Mouse (Mus musculus): ENCODE results near the gene Hoxd10. TPM values are rescaled to one million over a fixed set of nuclear protein-coding genes. Genes with fewer than 3 reads are reported as not detected.

Gene Hoxd10
- total RNA-seq, 2 experiments from 2014 or later: 0.22 TPM; not detected in 1

DNA sequence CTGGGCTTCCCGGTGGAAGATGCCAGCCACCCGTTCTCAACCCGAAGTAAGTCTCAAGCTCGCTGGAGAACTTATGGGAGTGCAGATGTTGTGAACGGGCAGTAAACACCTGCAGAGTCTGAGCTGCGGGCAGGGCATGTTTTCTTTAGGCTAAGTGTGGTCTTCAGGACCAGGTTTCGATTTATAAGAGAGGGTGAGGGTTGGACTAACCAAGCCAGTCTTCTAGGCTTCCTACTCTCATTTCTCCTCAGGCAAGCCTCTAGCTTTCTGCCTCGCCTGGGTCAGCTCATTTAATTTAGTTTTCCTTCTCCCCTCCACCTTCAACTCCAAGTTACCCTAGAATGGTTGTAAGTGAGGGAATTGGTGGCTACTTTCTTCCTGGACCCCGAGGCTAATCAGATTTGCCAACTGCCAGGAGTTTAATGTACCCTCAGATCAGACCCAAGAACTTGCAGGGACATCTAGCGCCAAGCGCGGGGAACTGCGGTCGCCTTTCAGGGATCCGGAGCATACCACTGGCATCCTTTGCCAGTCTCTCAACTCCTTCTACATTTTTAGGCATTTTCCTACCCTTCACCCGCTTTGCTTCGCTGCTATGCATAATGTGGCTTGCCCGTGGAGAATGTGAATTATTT is 28.3 kb upstream of the Hoxd10 start:
- no peak for DNase-seq
- intact Hi-C loops (cut with DNase I): loop anchor here (5.0 kb wide), 1 partner anchor 86 kb away; the partner anchor contains the start of gene Lnpk

DNA sequence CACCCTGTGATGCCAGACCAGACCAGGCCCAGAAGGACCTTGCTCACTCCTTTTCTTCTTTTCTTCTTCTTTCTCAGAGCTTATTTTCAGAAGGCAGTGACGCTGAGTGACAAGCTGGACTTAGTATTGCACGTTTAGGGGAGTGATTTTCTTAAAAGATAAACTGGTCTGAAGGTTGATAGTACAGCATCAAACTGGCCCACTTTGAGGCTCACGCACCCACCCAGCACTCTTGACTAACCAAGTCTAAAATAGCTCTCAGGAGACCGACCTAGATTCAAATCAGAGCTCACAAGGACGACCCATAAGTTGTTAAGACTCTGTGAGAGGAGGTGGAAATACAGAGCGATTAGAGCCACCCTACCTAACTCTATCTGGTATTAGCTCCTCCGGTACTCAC is 25.3 kb upstream of the Hoxd10 start:
- intact Hi-C loops (cut with DNase I): no loop called here

DNA sequence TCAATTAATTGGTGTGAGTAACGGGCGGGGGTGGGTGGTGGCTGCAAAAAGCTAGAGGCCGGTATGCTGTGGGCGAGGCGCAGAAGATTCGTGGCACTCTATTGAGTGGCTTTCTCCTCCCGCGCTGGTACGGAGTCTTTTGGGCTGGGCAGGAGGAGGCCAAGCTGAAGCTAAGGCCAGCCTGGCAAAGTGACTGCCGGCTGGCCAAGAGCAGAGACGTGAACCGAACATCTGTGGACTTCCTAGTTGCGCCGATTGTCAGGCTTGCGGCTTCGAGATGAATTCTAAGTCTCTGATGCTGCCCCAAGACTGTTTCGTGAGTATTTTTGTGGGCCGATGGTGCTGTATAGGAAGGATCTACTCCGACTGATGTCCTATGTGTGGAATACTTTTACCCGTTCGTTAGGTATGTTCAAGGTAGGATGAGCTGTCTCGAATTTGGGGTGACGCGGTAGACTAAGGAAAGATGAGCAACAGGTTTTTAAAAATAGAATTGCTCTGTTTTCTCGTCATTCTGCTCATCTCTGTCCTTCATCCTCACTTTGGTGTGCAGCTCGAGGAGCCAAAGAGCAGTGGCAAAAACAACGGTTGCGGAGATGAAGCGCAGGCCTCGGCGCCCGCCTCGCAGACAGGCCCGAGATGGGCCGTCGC is 24.4 kb upstream of the Hoxd10 start:
- no peak for DNase-seq

More for the DNA sequence above, 25.3 kb upstream of the Hoxd10 start:
- no peak for DNase-seq

DNA sequence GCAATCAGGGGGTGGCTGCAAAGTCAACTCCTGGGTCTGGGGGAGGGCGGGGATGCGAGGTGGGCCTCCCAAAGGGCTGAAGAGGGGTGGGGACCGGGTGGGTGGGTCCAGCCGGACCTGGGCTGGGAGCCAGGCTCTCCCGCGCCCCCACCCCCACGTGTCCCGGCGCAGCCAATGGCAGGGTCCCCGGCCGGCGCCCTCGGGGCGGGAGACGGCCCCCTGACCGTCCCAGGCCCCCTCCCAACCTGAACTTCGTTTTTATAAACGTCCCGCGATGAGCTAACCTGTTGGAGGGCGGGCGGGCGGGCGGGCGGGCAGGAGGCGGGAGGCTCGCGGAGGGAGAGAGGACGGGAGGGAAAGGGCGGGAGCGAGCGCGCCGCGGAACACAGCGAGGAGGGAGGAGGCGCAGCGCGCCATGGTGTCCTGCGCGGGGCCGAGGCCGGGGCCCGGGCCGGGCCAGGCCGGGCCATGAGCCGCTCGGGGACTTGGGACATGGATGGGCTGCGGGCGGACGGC is 23.8 kb upstream of the Hoxd10 start, which contains the start of gene Hoxd13:
TSS of gene Hoxd13 (plus strand) at position 469 of the 516 bp plus-strand sequence.
- intact Hi-C loops (cut with DNase I): no loop called here

More for the DNA sequence above, 24.4 kb upstream of the Hoxd10 start:
- intact Hi-C loops (cut with DNase I): no loop called here

DNA sequence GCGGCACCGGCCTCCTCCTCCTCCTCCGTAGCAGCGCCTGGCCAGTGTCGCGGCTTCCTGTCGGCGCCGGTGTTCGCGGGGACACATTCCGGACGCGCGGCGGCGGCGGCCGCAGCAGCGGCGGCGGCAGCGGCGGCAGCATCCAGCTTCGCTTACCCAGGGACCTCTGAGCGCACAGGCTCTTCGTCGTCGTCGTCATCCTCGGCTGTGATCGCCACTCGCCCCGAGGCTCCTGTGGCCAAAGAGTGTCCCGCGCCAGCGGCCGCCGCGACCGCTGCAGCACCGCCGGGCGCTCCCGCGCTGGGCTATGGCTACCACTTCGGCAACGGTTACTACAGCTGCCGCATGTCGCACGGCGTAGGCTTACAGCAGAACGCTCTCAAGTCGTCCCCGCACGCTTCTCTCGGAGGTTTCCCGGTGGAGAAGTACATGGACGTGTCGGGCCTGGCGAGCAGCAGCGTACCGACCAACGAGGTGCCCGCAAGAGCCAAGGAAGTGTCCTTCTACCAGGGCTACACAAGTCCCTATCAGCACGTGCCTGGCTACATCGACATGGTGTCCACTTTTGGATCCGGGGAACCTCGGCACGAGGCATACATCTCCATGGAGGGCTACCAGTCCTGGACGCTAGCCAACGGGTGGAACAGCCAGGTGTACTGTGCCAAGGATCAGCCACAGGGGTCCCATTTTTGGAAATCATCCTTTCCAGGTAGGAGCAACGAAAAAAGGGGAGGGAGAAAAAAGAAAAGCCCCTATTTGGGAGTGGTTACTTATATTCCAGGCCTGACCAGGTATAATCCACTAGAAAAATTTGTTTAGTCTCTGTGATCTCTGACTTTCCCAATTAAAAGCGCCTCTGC is 23.1 kb upstream of the Hoxd10 start:
- no peak for DNase-seq
- intact Hi-C loops (cut with DNase I): no loop called here

More for the DNA sequence above, 23.8 kb upstream of the Hoxd10 start, which contains the start of gene Hoxd13:
- DNase-seq: no peak

DNA sequence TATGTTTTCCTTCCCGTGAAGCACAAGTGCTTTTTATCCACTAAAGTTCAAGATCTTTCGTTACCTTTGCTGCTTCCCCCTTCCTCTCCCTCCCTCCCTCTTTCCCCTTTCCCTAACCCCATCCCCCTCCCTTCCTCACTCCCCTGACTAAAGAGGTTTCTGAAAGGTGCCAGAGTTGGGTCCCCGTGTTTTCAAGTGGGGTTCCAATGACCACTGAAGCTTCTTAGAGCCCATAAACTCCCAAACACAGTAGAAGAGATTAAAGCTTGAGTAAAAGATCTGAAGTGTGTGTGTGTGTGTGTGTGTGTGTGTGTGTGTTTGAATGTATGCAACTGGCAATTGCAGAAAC is 22.5 kb upstream of the Hoxd10 start:
- intact Hi-C loops (cut with DNase I): no loop called here

DNA sequence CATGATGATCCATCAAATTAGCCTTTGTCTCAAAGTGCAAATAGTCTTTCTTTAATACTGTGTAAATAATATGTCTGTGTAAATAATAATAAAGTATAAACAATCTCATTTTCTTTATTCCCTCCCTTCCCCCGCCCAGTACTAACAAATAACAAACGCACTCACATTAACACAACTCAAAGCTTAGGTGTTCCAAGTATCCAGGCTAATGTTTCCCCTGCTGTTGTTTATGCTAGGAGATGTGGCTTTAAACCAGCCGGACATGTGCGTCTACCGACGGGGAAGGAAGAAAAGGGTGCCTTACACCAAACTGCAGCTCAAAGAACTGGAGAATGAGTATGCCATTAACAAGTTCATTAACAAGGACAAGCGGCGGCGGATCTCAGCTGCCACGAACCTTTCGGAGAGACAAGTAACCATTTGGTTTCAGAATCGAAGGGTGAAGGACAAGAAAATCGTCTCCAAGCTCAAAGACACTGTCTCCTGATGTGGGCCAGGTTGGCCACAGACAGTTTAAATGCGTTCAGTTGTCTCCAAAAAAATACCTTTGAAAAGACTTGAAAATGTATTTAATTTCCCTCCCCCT is 22.0 kb upstream of the Hoxd10 start:
- no peak for DNase-seq
- intact Hi-C loops (cut with DNase I): loop anchor here (5.0 kb wide), 2 partner anchors 602 to 1087 kb away; partner anchors contain the start of gene Chrna1

More for the DNA sequence above, 22.5 kb upstream of the Hoxd10 start:
- DNase-seq: no peak

DNA sequence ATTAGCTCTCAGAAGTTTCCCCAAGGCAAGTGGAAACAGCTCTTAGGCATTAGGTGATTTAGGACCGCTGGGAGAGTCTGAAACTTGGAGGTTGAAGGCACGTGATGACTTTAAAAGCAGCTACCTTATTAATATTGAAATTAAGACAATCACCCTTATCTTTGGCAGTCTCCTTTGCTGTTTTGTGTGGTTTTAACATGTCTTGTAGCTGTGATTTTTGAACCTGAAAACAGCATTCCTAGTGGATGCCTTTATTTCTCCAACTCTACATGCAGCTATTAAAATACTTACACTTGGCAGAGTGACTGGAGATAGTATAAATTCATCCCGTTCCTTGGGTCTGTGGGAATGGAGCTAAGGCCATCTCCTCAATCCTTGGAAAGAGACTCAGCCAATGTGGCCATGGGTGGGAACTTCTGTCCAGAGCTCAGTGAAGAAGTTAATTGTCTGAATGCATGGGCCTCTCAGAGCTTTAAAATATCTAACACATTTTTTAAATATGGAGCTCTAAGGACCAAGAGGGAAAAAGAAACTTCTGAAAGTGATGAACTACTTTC is 21.0 kb upstream of the Hoxd10 start:
- intact Hi-C loops (cut with DNase I): loop anchor here (5.0 kb wide), 2 partner anchors 603 to 1088 kb away; partner anchors contain the start of gene Chrna1
- DNase-seq: no peak

DNA sequence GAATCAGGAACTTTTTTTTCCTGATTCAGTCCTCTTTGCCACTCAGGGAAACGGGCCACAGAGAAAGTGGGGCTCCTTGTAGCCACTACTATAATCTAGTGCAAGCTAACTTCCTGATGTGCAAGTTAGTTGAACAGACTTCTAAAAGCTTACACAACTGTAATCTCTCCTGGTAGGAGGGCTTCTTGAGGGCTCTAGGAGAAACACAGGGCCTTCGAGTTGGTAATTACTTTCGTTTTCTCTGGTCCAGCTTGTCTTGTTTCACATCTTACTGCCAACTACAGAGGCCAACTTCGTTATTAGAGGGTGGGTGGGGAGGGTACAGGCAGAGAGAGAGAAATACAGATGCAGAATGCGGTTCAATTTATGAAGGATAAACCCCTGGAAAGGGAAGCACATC is 19.9 kb upstream of the Hoxd10 start:
- intact Hi-C loops (cut with DNase I): loop anchor here (5.0 kb wide), 2 partner anchors 605 to 1090 kb away; partner anchors contain the start of gene Chrna1
- DNase-seq: no peak

DNA sequence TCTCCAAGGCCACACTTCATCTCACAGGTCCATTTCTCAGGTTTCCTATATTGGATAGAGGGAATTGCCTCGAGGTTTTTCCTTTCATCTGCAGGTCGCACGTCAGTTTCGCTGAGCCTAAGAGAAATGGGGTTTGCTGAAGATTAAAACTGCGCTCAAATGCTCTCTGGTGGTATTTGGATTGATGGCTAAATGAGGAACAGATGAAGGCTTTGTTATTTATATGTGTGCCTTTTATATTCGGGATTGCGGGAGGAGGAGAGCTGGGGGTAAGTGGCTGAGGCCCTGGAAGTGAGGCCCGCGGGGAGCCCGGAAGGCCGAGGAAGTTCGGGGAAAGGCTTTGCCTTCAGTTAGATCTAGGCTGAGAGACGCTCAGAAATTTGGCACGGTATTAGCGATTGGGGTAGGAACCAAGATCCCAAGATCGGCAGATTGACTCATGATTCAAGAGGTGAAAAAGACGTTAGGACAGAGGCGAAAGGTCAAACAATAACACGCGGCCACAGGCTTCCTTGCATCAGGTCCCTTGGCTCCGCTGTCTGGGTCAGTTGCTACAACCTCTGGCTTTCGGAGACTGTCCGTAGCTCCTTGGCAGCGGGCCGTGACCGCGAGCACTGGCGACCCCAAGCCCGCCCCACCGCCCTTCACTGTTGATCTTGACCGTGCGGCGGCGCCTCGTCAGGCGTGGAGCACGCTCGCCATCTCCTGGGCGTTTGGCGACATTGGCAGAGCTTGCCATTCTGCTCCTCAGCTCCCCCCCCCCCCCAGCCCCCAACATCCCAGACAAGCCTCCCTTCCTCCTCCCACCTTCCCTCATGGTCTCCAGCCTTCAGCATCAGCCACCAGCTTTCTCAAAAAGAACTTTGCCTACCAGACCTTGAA is 19.0 kb upstream of the Hoxd10 start:
- peak in 1 of 2 experiments; percentile 59 for DNase-seq
- intact Hi-C loops (cut with DNase I): loop anchor here (1.0 to 5.0 kb wide), 3 partner anchors 605 to 1090 kb away; partner anchors contain the start of gene Chrna1

DNA sequence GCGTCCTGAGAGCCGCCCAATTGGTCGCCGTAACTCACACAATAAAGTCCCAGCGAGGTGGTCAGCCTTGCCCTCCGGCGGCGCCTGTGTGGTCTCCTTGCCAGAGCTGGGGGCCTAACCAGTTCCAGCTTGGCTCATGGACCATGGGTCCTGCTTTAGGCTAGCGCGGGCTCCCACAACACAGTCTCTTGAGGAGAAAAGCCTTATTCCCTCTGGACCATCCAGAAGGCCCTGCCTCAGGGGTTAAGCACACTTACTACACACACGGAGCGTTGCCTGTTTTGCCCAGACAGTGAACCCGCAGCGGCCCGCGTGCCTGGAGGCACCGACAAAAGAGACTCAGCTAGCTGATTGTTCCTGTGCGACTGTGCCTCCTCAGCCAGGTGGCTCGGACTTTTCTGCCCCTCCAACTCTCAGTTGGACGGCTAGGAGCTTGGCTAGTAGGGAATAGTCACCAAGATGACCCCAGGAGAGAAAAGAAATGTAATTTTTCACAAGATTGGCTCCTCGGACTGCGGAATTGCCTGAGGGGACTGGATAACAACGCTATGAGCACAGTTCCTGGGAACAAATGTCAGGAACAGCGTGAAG is 17.8 kb upstream of the Hoxd10 start:
- DNase-seq: no peak
- intact Hi-C loops (cut with DNase I): loop anchor here (1.0 to 5.0 kb wide), 3 partner anchors 607 to 1092 kb away; partner anchors contain the start of gene Chrna1

DNA sequence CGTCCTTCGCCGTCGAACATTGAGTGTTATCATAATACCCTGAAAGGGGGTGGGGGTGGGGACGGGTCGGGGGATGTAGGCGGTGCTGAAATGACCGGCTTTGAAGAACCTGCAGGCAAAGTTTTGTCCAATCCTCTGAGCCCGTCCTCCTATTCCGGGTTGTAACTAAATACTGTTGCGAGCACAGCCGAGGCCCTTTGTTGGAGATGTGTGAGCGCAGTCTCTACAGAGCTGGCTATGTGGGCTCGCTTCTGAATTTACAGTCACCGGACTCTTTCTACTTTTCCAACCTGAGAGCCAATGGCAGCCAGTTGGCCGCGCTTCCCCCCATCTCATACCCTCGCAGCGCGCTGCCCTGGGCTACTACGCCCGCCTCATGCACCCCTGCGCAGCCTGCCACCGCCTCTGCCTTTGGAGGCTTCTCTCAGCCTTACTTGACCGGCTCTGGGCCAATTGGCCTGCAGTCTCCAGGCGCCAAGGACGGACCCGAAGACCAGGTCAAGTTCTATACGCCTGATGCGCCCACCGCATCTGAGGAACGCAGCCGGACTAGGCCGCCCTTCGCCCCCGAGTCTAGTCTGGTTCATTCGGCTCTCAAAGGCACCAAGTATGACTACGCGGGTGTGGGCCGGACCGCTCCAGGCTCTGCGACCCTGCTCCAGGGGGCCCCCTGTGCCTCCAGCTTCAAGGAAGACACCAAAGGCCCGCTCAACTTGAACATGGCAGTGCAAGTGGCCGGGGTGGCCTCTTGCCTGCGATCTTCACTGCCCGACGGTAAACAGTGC is 16.7 kb upstream of the Hoxd10 start, which contains the start of gene Hoxd12:
TSS of gene Hoxd12 (plus strand) at position 133 of the 785 bp plus-strand sequence.
- intact Hi-C loops (cut with DNase I): loop anchor here (5.0 kb wide), 2 partner anchors 608 to 1093 kb away; partner anchors contain the start of gene Chrna1
- DNase-seq: no peak

DNA sequence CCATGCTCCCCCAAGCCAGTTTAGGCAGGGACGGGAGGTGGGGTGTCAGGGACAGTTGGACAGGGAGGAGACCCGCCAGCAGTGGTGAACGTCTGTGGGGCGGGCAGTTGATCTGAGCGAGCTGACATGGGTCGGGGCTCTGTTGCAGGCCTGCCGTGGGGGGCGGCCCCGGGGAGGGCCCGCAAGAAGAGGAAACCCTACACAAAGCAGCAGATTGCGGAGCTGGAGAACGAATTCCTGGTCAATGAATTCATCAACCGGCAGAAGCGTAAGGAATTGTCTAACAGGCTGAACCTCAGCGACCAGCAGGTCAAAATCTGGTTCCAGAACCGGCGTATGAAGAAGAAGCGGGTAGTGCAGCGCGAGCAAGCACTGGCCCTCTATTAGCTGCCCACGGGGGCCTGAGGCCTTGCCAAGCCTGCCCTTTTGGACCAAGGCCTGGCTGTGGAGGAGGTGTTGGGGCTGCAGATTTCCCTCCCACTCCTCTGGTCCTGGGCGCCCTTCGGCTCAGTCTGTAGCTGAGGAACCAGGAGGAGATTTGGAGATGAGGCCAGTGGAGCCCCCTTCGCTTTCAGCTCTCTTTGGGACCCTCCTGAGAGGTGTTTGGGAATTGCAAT is 15.9 kb upstream of the Hoxd10 start:
- no peak for DNase-seq
- intact Hi-C loops (cut with DNase I): no loop called here

DNA sequence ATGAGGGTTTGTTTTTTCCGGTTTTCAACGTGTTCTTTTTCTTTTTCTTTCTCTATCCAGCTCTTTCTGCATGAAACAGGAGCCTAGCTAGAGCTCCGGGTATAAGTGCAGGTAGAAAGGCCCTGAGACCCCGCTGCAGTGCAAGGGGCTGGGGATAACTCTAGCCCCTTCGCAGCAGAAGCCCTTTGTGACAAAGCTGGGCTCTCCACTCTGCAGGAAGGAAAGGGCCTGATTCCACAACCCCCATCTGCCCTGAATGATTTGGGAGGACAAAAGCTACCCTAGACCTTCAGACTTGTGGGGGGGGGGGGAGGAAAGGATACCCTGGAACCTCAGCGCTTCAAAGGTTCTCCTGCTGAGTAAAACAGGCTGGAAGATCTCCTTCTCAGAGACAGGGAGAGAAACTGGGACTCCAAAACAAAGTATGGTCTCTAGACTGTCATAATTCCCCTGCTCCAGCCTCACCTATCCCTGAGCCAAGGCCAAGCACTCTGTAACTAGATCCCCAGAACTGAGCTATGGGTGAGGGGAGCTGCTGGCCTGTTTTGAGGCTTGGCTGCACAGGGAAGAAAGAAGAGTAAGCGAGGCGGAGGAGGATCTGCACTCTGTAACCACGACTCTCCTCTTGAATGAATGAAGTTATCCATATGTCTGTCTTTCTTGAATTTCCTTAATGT is 15.2 kb upstream of the Hoxd10 start:
- no peak for DNase-seq
- intact Hi-C loops (cut with DNase I): no loop called here

DNA sequence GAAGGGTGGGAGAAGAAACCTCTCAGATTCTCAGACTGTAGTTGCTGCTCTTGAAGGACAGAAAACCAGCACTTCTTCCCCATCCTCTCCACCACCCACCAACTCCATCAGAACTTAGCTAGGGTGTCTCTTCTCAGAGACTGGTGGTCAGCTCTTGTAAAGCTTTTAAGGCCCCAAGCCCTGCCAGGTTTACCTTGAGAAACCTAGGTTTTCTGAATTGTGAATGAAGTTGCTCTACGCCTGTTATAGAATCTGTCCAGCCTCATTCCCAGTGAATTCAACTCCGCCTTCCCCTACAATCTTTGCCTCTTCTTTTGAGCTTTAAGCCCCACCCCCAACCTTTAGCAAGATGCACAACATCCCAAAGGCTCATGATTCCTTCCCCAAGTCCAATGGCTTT is 14.6 kb upstream of the Hoxd10 start:
- no peak for DNase-seq
- intact Hi-C loops (cut with DNase I): no loop called here

DNA sequence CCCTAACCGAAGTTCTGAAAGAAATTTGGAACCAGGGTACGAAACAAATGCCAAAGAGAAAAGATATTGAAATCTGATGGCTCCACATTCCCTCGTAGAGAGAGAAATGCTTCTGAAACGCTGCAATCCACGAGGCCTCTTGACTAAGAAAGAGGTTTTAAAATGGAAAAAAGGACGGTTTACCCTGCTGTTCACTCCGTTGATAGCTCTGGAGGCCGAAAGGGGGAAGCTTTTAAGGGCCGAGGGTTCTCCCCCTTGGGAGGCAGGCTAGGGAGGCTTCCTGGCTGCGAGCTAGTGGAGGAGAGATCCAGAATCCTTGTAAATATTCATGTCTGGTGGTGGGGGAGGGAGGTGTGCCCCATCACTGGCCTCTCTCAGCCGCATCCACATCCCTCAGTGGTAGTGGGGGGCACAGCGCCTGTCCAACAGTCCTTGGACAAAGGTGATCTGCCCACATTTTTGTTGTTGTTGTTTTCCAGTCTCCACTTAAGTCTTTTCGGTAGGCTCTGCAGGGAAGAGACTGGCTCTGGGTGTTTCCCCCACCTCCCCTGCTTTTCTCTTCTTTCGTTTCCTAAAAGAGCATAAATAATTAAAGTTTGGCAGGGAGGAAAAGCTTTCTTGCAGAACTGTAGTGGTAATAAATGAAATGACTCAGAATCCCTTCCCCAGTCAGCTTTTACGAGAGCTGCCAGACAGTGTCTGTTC is 12.7 kb upstream of the Hoxd10 start, which contains the start of gene Hoxd11:
TSS of gene Hoxd11 (plus strand) at position 667 of the 705 bp plus-strand sequence.
- DNase-seq: no peak
- intact Hi-C loops (cut with DNase I): no loop called here

All from heart, postnatal 36 days (tissue).